Mouse (Mus musculus) spleen, adult 10 weeks (tissue): ENCODE data around the gene Sowahd. TPM values are rescaled to one million over a fixed set of nuclear protein-coding genes. Genes with fewer than 3 reads are reported as not detected.

ENCODE experiments used
- polyA plus RNA-seq: library from polyadenylated mRNA; stranded (reverse); fragments of 350-450 nt; fragmentation: Illumina TruSeq; extraction: RNeasy Lipid Tissue Mini Kit (QIAGEN cat#74804); gene quantifications from one replicate; pipeline ENCODE4 v1.2.3, GENCODE M21; 2015; ENCODE audit warnings: low replicate concordance; ENCODE audit not compliant: insufficient read depth

The Sowahd gene
- polyA plus RNA-seq: not detected

GRCm38 (mm10) chrX:37048066-37048889, at the start of gene Sowahd:
Sowahd (plus strand) TSS chrX:37048845.

GRCm38 (mm10) chrX:37084927-37085660, 36.4 kb downstream of the Sowahd start, which contains the start of gene Rpl39:
Rpl39 (minus strand) TSS chrX:37085402.

Other genes with a start within 250 kb of the Sowahd start
- gene Ube2a, start 174.9 kb upstream of the Sowahd start, polyA plus RNA-seq: 72.3 TPM
- 53.7 TPM for gene C330007P06Rik, start 174.7 kb upstream of the Sowahd start, polyA plus RNA-seq
- gene Nkrf, start 145.9 kb upstream of the Sowahd start, polyA plus RNA-seq: 14.0 TPM
- 115 TPM for gene Sept6, start 57.1 kb upstream of the Sowahd start, polyA plus RNA-seq
- 2,551 TPM for gene Rpl39, start 36.6 kb downstream of the Sowahd start, polyA plus RNA-seq
- gene Upf3b, start 61.5 kb downstream of the Sowahd start, polyA plus RNA-seq: 70.0 TPM
- gene Nkap, start 78.0 kb downstream of the Sowahd start, polyA plus RNA-seq: 16.9 TPM
- not detected for gene Akap14, start 120.0 kb downstream of the Sowahd start, polyA plus RNA-seq
- gene Ndufa1, start 142.3 kb downstream of the Sowahd start, polyA plus RNA-seq: 138 TPM
- 4.0 TPM for gene Rnf113a1, start 142.4 kb downstream of the Sowahd start, polyA plus RNA-seq
- not detected for gene Gm9, start 162.2 kb downstream of the Sowahd start, polyA plus RNA-seq
- gene Rhox1, start 173.4 kb downstream of the Sowahd start, polyA plus RNA-seq: not detected
- gene Rhox2a, start 196.1 kb downstream of the Sowahd start, polyA plus RNA-seq: not detected
- not detected for gene Rhox3a, start 201.1 kb downstream of the Sowahd start, polyA plus RNA-seq
- gene Rhox4a, start 216.5 kb downstream of the Sowahd start, polyA plus RNA-seq: not detected